ENCODE assay signal across 16 mouse cellular contexts in the genomic region with DNA sequence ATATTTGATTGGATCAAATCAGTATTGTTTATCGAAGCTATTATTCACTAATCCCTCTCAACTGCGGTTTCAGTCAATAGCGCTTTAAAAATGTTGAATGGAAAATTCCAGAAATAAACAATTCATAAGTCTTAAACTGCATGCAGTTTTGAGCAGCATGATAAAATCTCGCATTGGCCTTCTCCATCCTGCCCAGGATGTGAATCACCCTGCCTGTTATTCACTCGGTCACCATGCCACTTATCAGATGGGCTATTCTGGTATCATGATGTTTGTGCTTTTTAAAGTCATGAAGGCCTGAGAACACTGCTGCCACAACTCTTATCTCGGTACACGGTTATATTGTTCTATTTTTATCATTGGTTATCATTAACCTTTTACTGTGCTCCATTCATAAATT.
DNase-seq lines count a peak whose midpoint lies in the region; ATAC-seq and TF ChIP-seq lines count a peak whose summit lies in the region.
"Had no signal": no experiment of that assay in that cellular context is flagged by ENCODE, and none has a peak within 500 bp of the region (broad histone marks: within the 10 kb centered on the region; RNA-seq: fewer than 3 reads in every experiment).

No protein-coding gene starts in this region.

- no peaks in the 10 kb centered on the region for H3K79me2 ChIP-seq in myocyte (ENCODE audit: control insufficient read depth, insufficient read depth)

- peak overlapping the region; percentile 64 for H3K4me2 ChIP-seq in myocyte (ENCODE audit: low read depth)
- H3K4me2 ChIP-seq: embryonic facial prominence, embryonic 12.5 days; forebrain, embryonic 13.5 days; limb, embryonic 13.5 days; midbrain, embryonic 15.5 days; neural tube, embryonic 13.5 days had no signal

- H3K4me3 ChIP-seq in myocyte = no peak overlapping the region
- H3K4me3 ChIP-seq: embryonic facial prominence, embryonic 12.5 days; forebrain, embryonic 13.5 days; hindbrain, embryonic 10.5 days; limb, embryonic 13.5 days; midbrain, embryonic 15.5 days; neural tube, embryonic 13.5 days had no signal

- H3K27me3 ChIP-seq in myocyte (ENCODE audit: control insufficient read depth, insufficient read depth, insufficient read length) = no peaks in the 10 kb centered on the region
- H3K27me3 ChIP-seq: embryonic facial prominence, embryonic 12.5 days; forebrain, embryonic 13.5 days; limb, embryonic 13.5 days; midbrain, embryonic 15.5 days; neural tube, embryonic 13.5 days had no signal

- no peak for TF ChIP-seq POLR2A in myocyte (IDR thresholded peaks at IDR 0.05; ENCODE audit: insufficient read length, low read depth)

- H3ac ChIP-seq in myocyte (ENCODE audit: control insufficient read depth, insufficient read length) = no peak overlapping the region

- no peak for ATAC-seq in frontal cortex, adult (ENCODE audit: low TSS enrichment)
- ATAC-seq: forebrain, embryonic 13.5 days; intestine, postnatal 0 days; midbrain, embryonic 15.5 days had no signal

- peak; percentile 52 for DNase-seq in ovary, adult 18-20 months (ENCODE audit: low spot score)
- no peak for DNase-seq in ovary, postnatal 14 days (ENCODE audit: low spot score)
- DNase-seq in adrenal gland, postnatal 10 days = peak; percentile 43
- peak; percentile 17 for DNase-seq in kidney, postnatal 10 days
- no peak for DNase-seq in embryo, embryonic 10 days (ENCODE audit: low spot score)
- DNase-seq: cerebellum, adult 9-10 months; thymus, adult 2 months had no signal

- H3K36me3 ChIP-seq in myocyte (ENCODE audit: control insufficient read depth, insufficient read depth) = no peaks in the 10 kb centered on the region
- H3K36me3 ChIP-seq: embryonic facial prominence, embryonic 12.5 days; hindbrain, embryonic 10.5 days; limb, embryonic 13.5 days; midbrain, embryonic 15.5 days; neural tube, embryonic 13.5 days had no signal

TF ChIP-seq in myocyte, 11 proteins besides CTCF, POLR2A, EP300 and RAD21:
- TF ChIP-seq SRF (IDR thresholded peaks at IDR 0.05; ENCODE audit: control insufficient read depth, insufficient read length, low read depth) (no peak), TCF12 (IDR thresholded peaks at IDR 0.05; ENCODE audit: insufficient read depth, poor library complexity, severe bottlenecking) (no peak), E2F4 (IDR thresholded peaks at IDR 0.05; ENCODE audit: insufficient read depth) (no peak), REST (IDR thresholded peaks at IDR 0.05; ENCODE audit: insufficient read depth, insufficient read length) (no peak), USF1 (IDR thresholded peaks at IDR 0.05; ENCODE audit: low read depth) (no peak), TCF3 (IDR thresholded peaks at IDR 0.05; ENCODE audit: insufficient read length, low read depth) (no peak), POLR2AphosphoS2 (IDR thresholded peaks at IDR 0.05; ENCODE audit: insufficient read length, low read depth) (no peak), MAX (IDR thresholded peaks at IDR 0.05; ENCODE audit: low read depth) (no peak), MYOD1 (IDR thresholded peaks at IDR 0.05; ENCODE audit: control insufficient read depth in 1 of 3, insufficient read length in 2 of 3, low read depth in 2 of 3) (no peak), MYOG (IDR thresholded peaks at IDR 0.05; ENCODE audit: control insufficient read depth in 1 of 3, insufficient read depth in 1 of 3, insufficient read length in 2 of 3, low read depth in 2 of 3) (no peak), CEBPB (IDR thresholded peaks at IDR 0.05; ENCODE audit: insufficient read depth, poor library complexity, severe bottlenecking) (no peak)

Comparison
In these comparisons a context has a peak if more than half of its experiments do, and no peak if none do; other contexts are left out.
1. DNase-seq: peak in ovary, adult 18-20 months (single experiment), adrenal gland, postnatal 10 days (single experiment) and kidney, postnatal 10 days (single experiment); none in ovary, postnatal 14 days (single experiment) and embryo, embryonic 10 days (single experiment).